Mouse (Mus musculus) mouse embryonic stem cell (cell line): ENCODE data around the gene Mgmt.

Experiments used
- in situ Hi-C, 2 experiments: fragments of 300-500 bp; cut with MboI; formaldehyde crosslinking; loops; 1 replicate in 1 of 2; 3 replicates in 1 of 2; pipeline ENCODE4 v1.14.3; 2019 to 2020; ENCODE audit warnings: low sequenced_read_pairs in 2 of 2, low pct_unique_long_range_greater_than_20kb in 1 of 2, mixed read lengths in 1 of 2; ENCODE audit not compliant: unreplicated experiment in 1 of 2

Mgmt gene

DNA sequence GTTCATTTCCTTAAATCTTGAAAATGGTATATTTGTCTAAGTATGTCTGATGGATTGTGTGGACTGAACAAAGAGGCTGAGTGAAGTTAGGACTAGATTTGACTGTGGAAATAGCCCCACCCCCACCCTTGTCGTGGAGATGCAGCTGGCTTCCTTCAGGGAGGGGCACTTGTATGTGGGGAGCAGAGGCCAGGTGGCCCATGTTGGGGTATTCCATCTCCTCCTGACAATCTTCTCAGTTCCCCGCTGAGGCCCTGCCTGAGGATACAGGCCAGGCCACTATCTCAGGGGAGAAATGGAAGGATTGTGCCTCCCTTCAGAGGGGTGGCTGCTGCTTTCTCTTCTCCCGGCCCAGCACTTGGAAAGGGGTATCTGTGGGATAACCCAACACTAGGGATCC is 58.8 kb downstream of the Mgmt start:
- in situ Hi-C loops, result no loop called here

- in situ Hi-C loops, result no loop called here
Measured at GRCm38 (mm10) chr7:136972361-136972760, 77.9 kb downstream of the Mgmt start.

- in situ Hi-C loops, result no loop called here
Measured at GRCm38 (mm10) chr7:136975001-136975400, 80.6 kb downstream of the Mgmt start.

GRCm38 (mm10) chr7:136997456-136997855 is 103.0 kb downstream of the Mgmt start:
- in situ Hi-C loops, result no loop called here

DNA sequence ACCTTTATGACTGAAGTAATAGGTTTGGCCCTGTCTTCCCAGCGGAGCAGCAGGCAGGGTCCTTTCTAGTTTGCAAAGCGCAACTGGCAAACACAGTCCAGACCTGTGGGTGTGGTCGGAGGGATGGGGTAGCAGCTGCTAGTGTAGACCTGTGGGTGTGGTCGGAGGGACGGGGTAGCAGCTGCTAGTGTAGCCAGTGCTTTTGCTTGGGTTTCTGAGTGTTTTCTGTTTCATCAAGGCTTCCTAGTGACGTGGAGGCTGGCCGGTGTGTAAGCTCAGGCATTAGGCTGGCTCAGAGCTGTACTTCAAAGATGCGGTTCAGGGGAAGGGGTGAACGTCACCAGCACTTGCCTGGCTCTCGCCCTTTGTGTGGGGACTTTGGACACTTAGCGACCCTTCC is 106.3 kb downstream of the Mgmt start:
- in situ Hi-C loops, result no loop called here

DNA sequence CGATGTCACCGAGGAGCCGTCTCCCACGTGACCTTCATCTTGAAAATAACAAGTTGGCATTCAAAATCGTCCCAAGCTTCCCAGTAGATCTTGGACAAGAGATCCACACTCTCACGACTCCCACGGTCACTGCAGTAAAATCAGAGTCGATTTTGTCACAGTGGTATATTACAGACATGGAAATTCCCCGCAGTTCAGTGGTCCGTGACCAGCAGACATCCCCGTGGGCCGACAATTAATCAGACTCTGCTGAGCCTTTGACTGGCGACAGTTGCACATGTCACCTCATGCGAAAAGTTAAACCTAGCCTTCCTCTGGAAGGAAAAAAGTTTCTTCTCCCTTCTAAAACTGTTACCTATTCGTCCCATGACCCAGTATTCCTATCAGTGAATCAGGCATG is 106.8 kb downstream of the Mgmt start:
- in situ Hi-C loops, result no loop called here

DNA sequence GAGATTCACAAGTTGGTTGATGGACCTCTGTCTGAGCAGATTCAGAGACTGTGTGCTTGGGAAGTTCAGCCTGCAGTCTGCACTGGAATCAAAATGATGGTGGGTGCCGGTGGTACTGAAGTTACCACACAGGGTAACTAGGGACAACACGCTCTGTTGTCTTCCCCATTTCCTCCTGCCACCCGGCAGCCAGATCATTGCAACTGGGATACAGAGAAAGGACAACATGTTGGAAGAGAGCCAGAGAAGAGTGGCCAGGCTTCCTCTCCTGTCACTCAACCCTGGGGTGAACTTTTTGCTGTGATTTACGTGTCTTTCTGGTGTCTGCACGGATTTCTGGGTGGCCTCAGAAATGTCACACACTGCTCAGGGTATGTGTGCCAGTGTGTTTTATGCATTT is 107.4 kb downstream of the Mgmt start:
- in situ Hi-C loops, result no loop called here

DNA sequence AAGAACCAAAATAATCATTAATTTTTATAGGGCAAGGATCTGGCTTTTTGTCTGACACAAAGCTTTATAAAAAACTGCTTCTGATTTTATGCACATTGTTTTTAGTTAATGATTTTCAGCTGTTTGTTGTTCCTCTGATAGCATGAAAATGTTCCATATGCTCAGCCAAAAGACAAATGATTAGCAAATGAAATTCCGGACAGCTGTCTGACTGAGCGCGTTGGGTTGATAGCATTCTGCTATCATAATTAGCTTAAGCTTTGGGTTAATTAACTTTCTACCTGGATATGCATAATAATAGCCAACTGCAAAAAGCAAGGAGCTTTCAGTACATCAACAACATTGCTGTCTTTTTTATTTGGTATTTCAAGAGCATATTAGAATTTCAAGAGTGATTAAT is 108.0 kb downstream of the Mgmt start:
- in situ Hi-C loops, result no loop called here

DNA sequence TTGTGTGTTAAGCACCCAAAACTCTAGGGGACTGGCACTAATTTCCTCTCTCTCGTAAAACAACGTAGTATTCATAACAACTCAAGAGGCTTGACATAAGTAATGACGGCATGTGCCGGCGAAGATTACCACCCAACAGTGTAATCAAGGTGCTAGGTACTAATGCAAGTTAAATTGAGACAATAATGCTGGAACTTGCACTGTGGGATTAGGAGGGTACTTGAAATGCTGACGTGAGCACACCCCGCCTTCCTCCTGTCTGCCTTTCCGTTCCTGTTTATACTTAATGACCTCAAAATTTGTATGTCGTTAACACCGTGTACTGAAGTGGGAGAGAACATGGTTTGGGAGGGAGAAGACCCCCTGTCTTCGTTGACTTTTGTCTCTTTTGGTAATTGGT is 110.9 kb downstream of the Mgmt start:
- in situ Hi-C loops, result no loop called here

DNA sequence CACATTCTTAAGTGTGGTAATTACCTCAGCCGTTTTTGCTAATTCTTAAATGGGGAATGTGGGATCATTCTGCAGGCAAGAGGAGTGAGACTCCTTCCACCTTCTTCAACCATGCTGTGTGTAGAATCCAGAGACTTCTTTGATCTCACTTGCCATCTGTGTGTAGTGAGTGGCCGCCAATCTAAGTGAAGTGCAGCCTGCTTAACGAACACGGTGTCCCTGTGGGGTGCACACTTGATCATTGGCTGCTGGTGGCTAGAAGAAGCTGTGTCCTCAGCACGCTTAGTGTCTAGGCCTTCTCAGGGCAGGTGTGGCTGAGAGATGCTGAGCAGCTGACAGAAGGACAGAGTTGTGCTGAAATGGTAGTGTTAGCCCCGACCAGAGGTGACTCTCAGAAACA is 113.9 kb downstream of the Mgmt start:
- in situ Hi-C loops, result no loop called here

DNA sequence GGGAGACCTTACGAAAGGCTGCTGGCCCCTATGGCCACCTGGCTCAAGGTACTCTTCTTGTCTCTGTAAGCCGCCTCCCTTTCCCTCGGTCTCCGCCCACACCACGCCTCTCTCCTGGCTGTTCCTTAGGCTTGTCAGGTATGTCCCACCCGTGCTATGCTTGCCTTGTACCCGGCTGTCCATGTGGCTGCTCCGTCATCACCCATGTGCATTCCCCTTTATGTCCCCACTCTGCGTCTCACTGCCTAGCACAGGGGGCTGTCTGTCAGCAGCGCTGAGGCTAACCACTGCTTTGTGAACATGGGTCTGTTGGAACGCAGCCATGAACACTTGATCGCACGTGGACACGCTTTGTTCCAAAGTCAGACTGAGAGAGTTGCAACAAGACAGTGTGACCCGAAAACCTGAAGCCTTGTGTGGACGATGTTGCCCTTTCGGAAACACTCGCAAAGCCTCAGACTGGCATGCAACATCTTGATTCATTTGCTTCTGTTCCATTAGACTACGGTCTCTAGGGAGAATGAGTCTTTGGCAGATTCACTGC is 115.4 kb downstream of the Mgmt start:
- in situ Hi-C loops, result no loop called here

- in situ Hi-C loops, result no loop called here
Measured at GRCm38 (mm10) chr7:137010451-137010850, 116.0 kb downstream of the Mgmt start.

DNA sequence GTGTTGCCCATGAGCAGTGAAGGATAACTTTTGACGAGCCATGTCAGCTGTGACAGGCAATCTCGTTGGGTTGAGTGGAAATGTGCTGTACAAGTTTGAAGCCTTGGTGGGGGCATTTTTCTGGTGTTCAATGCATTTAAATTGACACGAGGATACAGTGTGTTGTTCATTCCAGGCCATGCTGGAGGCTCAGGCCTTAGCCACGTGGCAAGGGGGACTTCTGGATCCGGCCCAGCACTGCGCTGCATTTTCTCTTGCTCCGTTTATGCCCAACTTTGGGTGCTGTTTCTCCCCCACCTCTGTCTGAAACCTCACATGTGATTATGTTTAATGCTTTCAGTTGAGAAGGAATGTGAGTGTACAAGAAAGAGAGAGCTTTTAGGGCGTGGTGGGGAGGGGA is 118.3 kb downstream of the Mgmt start:
- in situ Hi-C loops, result no loop called here

DNA sequence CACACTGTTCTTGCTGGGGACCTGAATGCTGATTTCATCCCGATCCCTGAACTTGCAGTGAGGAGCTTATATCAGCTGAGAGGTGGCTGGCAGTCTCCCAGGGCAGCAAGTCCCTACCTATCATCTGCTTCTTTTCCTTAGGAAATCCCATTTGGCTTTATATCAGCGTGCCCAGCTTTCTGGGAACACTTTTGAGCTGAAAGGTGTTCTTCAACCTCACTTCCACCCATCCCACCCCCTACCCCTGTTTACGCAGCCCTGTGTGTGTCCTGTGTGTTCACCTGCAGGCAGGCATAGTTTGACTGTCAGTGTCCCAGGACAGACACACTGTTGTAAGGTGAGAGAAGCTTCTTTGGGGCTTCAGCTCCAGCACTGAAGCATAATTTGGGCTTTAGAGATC is 119.0 kb downstream of the Mgmt start:
- in situ Hi-C loops, result no loop called here

- in situ Hi-C loops, result no loop called here
Measured at GRCm38 (mm10) chr7:137018614-137019013, 124.2 kb downstream of the Mgmt start.

DNA sequence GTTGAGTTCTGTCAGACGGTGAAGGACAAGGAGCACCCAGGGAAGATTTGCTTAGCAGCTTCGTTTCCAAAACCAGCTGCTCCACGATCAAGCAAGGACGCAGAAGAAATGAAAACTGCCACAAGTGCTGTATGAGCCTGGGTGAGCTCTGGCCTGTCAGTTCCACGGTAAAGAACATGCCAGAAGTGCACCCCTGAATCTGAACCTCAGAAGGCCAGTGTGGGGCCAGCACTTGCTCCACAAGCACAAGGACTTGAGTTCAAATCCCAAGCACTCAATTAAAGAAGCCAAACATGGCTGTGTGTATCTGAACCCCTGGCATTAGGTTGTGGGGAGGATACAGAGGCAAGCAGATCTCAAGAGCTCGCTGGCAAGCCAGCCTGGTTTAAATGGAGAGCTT is 125.8 kb downstream of the Mgmt start:
- in situ Hi-C loops, result no loop called here

GRCm38 (mm10) chr7:137030789-137031188 is 136.4 kb downstream of the Mgmt start:
- in situ Hi-C loops, result no loop called here

GRCm38 (mm10) chr7:137033177-137033576 is 138.8 kb downstream of the Mgmt start:
- in situ Hi-C loops, result no loop called here

- in situ Hi-C loops, result no loop called here
Measured at GRCm38 (mm10) chr7:137034986-137035385, 140.6 kb downstream of the Mgmt start.

GRCm38 (mm10) chr7:137035916-137036315 is 141.5 kb downstream of the Mgmt start:
- in situ Hi-C loops, result no loop called here

GRCm38 (mm10) chr7:137037471-137037870 is 143.1 kb downstream of the Mgmt start:
- in situ Hi-C loops, result no loop called here
